Mouse (Mus musculus) embryonic stem cell, embryonic (primary cell): ENCODE data around the gene Rpl12.

Experiments
- CTCF ChIA-PET, 4 experiments: fragments of 300-600 bp in 2 of 4; fragments of 350-600 bp in 2 of 4; sonication (Branson Sonifier 250); formaldehyde crosslinking; loops; one replicate each; lab custom pipeline; 2022; ENCODE audit warnings: inconsistent platforms in 2 of 4; lab: Charles Lee
- POLR2A ChIA-PET, 4 experiments: fragments of 300-600 bp in 2 of 4; fragments of 350-600 bp in 2 of 4; sonication (Branson Sonifier 250); formaldehyde crosslinking; loops; one replicate each; lab custom pipeline; 2022; ENCODE audit warnings: antibody characterized with exemption in 4 of 4, inconsistent platforms in 1 of 4; lab: Charles Lee

Rpl12 gene

GRCm38 (mm10) chr2:32961192-32961995, at the start of gene Rpl12, which contains the start of gene Lrsam1:
Gene Rpl12 (plus strand): TSS chr2:32961559.
Gene Lrsam1 (minus strand): TSS chr2:32961614.
- CTCF ChIA-PET, result interaction anchor here in 2 of 4 experiments (0.6 to 1.9 kb wide), 11 partner anchors 12 to 353 kb away, joined by 3 to 8 read pairs (median 3); partner anchors contain the start of genes Garnl3 (in 1 of the 2), Slc2a8 (in 1 of the 2) and Tor2a (in 1 of the 2)
- POLR2A ChIA-PET, result interaction anchor here (0.5 to 13.5 kb wide), 188 partner anchors 7 to 915 kb away, joined by 3 to 403 read pairs (median 4); partner anchors contain the start of genes Garnl3 (in 3 of the 4), Ralgps1 (in 3 of the 4), Slc2a8 (in 3 of the 4) and Angptl2 (in 1 of the 4)

GRCm38 (mm10) chr2:32911639-32912182, 49.6 kb upstream of the Rpl12 start:
- ChIA-PET CTCF (interaction anchor here (0.5 to 5.0 kb wide), 81 partner anchors 9 to 633 kb away, joined by 3 to 127 read pairs (median 5); partner anchors contain the start of genes Tor2a (in 2 of the 4), Cdk9 (in 1 of the 4), Garnl3 (in 1 of the 4) and Lrsam1 (in 1 of the 4)), POLR2A (interaction anchor here (0.6 to 3.3 kb wide), 22 partner anchors 11 to 557 kb away, joined by 3 to 21 read pairs (median 4); partner anchors contain the start of genes Lrsam1 (in 1 of the 4) and Rpl12 (in 1 of the 4))

GRCm38 (mm10) chr2:32912210-32912804, 49.1 kb upstream of the Rpl12 start:
- POLR2A ChIA-PET, result interaction anchor here (0.6 to 3.3 kb wide), 27 partner anchors 11 to 557 kb away, joined by 3 to 21 read pairs (median 3); partner anchors contain the start of genes Lrsam1 (in 2 of the 4) and Rpl12 (in 2 of the 4)

GRCm38 (mm10) chr2:32914362-32914761, 47.0 kb upstream of the Rpl12 start:
- CTCF ChIA-PET, result interaction anchor here in 3 of 4 experiments (0.6 to 5.0 kb wide), 7 partner anchors 14 to 526 kb away, joined by 3 to 127 read pairs (median 5); no protein-coding TSS in a partner anchor
- POLR2A ChIA-PET, result interaction anchor here in 2 of 4 experiments (1.3 to 3.1 kb wide), 5 partner anchors 9 to 47 kb away, joined by 3 to 21 read pairs (median 9); partner anchors contain the start of genes Lrsam1 (in 1 of the 2) and Rpl12 (in 1 of the 2)

More at GRCm38 (mm10) chr2:32912210-32912804, 49.1 kb upstream of the Rpl12 start:
- CTCF ChIA-PET, result interaction anchor here (0.5 to 5.0 kb wide), 119 partner anchors 9 to 648 kb away, joined by 3 to 127 read pairs (median 5); partner anchors contain the start of genes Tor2a (in 2 of the 4), Angptl2 (in 1 of the 4), Cdk9 (in 1 of the 4) and Cfap157 (in 1 of the 4)

- POLR2A ChIA-PET, result interaction anchor here in 1 of 4 experiments (2.6 to 3.1 kb wide), 2 partner anchors 8 to 12 kb away, joined by 10 to 21 read pairs; no protein-coding TSS in a partner anchor
- CTCF ChIA-PET, result interaction anchor here in 2 of 4 experiments (0.6 to 5.0 kb wide), 3 partner anchors 13 to 418 kb away, joined by 3 to 127 read pairs (median 7); no protein-coding TSS in a partner anchor
Observed at GRCm38 (mm10) chr2:32914896-32915295, 46.5 kb upstream of the Rpl12 start.

GRCm38 (mm10) chr2:32917526-32917925, 43.8 kb upstream of the Rpl12 start:
- CTCF ChIA-PET, result interaction anchor here (0.6 to 4.5 kb wide), 12 partner anchors 9 to 228 kb away, joined by 3 to 33 read pairs (median 5); no protein-coding TSS in a partner anchor
- POLR2A ChIA-PET, result interaction anchor here in 2 of 4 experiments (0.8 to 2.7 kb wide), 7 partner anchors 11 to 230 kb away, joined by 3 to 10 read pairs (median 6); partner anchors contain the start of genes Lrsam1 (in 1 of the 2) and Rpl12 (in 1 of the 2)

- ChIA-PET CTCF (interaction anchor here (0.5 to 4.5 kb wide), 16 partner anchors 9 to 289 kb away, joined by 3 to 33 read pairs (median 5); no protein-coding TSS in a partner anchor), POLR2A (interaction anchor here in 3 of 4 experiments (0.7 to 2.7 kb wide), 14 partner anchors 9 to 231 kb away, joined by 3 to 10 read pairs (median 4); partner anchors contain the start of genes Lrsam1 (in 1 of the 3), Rpl12 (in 1 of the 3) and Slc2a8 (in 1 of the 3))
Observed at GRCm38 (mm10) chr2:32918391-32918790, 43.0 kb upstream of the Rpl12 start.

GRCm38 (mm10) chr2:32921235-32921634, 40.1 kb upstream of the Rpl12 start:
- CTCF ChIA-PET, result interaction anchor here (0.5 to 4.9 kb wide), 5 partner anchors 9 to 316 kb away, joined by 3 to 56 read pairs (median 5); no protein-coding TSS in a partner anchor
- POLR2A ChIA-PET, result interaction anchor here in 3 of 4 experiments (1.3 to 3.8 kb wide), 4 partner anchors 8 to 43 kb away, joined by 5 to 21 read pairs (median 8); partner anchors contain the start of genes Lrsam1 (in 1 of the 3) and Rpl12 (in 1 of the 3)

GRCm38 (mm10) chr2:32921801-32922380, 39.5 kb upstream of the Rpl12 start:
- CTCF ChIA-PET, result interaction anchor here (0.5 to 4.9 kb wide), 10 partner anchors 10 to 316 kb away, joined by 3 to 56 read pairs (median 4); no protein-coding TSS in a partner anchor
- POLR2A ChIA-PET, result interaction anchor here in 3 of 4 experiments (0.7 to 3.8 kb wide), 14 partner anchors 9 to 194 kb away, joined by 3 to 21 read pairs (median 4); partner anchors contain the start of genes Lrsam1 (in 2 of the 3) and Rpl12 (in 2 of the 3)

GRCm38 (mm10) chr2:32922564-32922963, 38.8 kb upstream of the Rpl12 start:
- CTCF ChIA-PET, result interaction anchor here (0.6 to 4.9 kb wide), 10 partner anchors 10 to 65 kb away, joined by 3 to 56 read pairs (median 4); no protein-coding TSS in a partner anchor
- POLR2A ChIA-PET, result interaction anchor here (0.7 to 3.8 kb wide), 21 partner anchors 9 to 195 kb away, joined by 3 to 21 read pairs (median 4); partner anchors contain the start of genes Lrsam1 (in 2 of the 4) and Rpl12 (in 2 of the 4)

- POLR2A ChIA-PET, result interaction anchor here (0.8 to 3.8 kb wide), 16 partner anchors 9 to 256 kb away, joined by 3 to 25 read pairs (median 4); partner anchors contain the start of genes Lrsam1 (in 3 of the 4), Rpl12 (in 3 of the 4) and Slc2a8 (in 1 of the 4)
Observed at GRCm38 (mm10) chr2:32923551-32924250, 37.7 kb upstream of the Rpl12 start.

GRCm38 (mm10) chr2:32924306-32924844, 37.0 kb upstream of the Rpl12 start:
- CTCF ChIA-PET, result interaction anchor here (0.5 to 4.9 kb wide), 15 partner anchors 12 to 67 kb away, joined by 3 to 56 read pairs (median 4); no protein-coding TSS in a partner anchor
- POLR2A ChIA-PET, result interaction anchor here in 3 of 4 experiments (0.5 to 3.8 kb wide), 16 partner anchors 9 to 58 kb away, joined by 3 to 25 read pairs (median 4); partner anchors contain the start of genes Lrsam1 (in 3 of the 3), Rpl12 (in 3 of the 3) and Slc2a8 (in 1 of the 3)

More at GRCm38 (mm10) chr2:32923551-32924250, 37.7 kb upstream of the Rpl12 start:
- CTCF ChIA-PET, result interaction anchor here (0.6 to 4.9 kb wide), 13 partner anchors 11 to 136 kb away, joined by 3 to 56 read pairs (median 3); no protein-coding TSS in a partner anchor

GRCm38 (mm10) chr2:32926330-32927075, 34.9 kb upstream of the Rpl12 start:
- CTCF ChIA-PET, result interaction anchor here in 1 of 4 experiments (0.7 to 4.4 kb wide), 2 partner anchors 67 to 144 kb away, joined by 3 to 110 read pairs; no protein-coding TSS in a partner anchor
- POLR2A ChIA-PET, result interaction anchor here in 3 of 4 experiments (0.6 to 11.1 kb wide), 8 partner anchors 8 to 58 kb away, joined by 3 to 160 read pairs (median 6); partner anchors contain the start of genes Lrsam1 (in 1 of the 3) and Rpl12 (in 1 of the 3)
